Mouse (Mus musculus): ENCODE measurements around the gene Pan3.

GRCm38 (mm10) chr5:147401024-147401423 lies 28.9 kb upstream of the Pan3 start:
- TF ChIP-seq CTCF (IDR thresholded peaks at IDR 0.05; ENCODE audit: low read depth, low read length) (no peak), POLR2A (IDR thresholded peaks at IDR 0.05; ENCODE audit: insufficient read depth, low read length) (no peak)
